Mouse (Mus musculus) hindbrain, embryonic 12.5 days (tissue): ENCODE measurements at regions not wholly inside any gene's neighbourhood (a gene's known extent, or its start where the extent isn't known, plus 50 kb on each side); places are given as distances from the start of the nearest gene placed in this dataset.
A peak's percentile ranks its signal among the peaks of the same experiment; 100 is the strongest.

Experiments used
- ATAC-seq: fragments of 200-750 bp; cut with Nextera tagmentation; 2 replicates; pipeline ENCODE4 v1.8.0; 2017; ENCODE audit warnings: moderate TSS enrichment; ENCODE audit not compliant: low FRiP score
- H3K27ac ChIP-seq: fragments of 300-500 bp; sonication (generic); 2 replicates; pipeline ENCODE4 v1.5.1; 2016; ENCODE audit warnings: mild to moderate bottlenecking
- H3K27me3 ChIP-seq: fragments of 300-500 bp; sonication (generic); 2 replicates; pipeline ENCODE4 v1.6.1; 2016; ENCODE audit warnings: mild to moderate bottlenecking
- H3K36me3 ChIP-seq: fragments of 300-500 bp; sonication (generic); 2 replicates; pipeline ENCODE4 v1.6.1; 2016; ENCODE audit warnings: mild to moderate bottlenecking
- H3K4me1 ChIP-seq: fragments of 300-500 bp; sonication (generic); 2 replicates; pipeline ENCODE4 v1.6.1; 2016
- H3K4me2 ChIP-seq: fragments of 300-500 bp; sonication (generic); replicated peaks from 2 replicates; pipeline ENCODE4 v1.6.1; 2016; ENCODE audit warnings: mild to moderate bottlenecking
- H3K4me3 ChIP-seq: fragments of 300-500 bp; sonication (generic); 2 replicates; pipeline ENCODE4 v1.5.1; 2016; ENCODE audit warnings: mild to moderate bottlenecking
- H3K9ac ChIP-seq: fragments of 300-500 bp; sonication (generic); 2 replicates; pipeline ENCODE4 v1.6.1; 2016; ENCODE audit warnings: mild to moderate bottlenecking, moderate library complexity
- H3K9me3 ChIP-seq: fragments of 300-500 bp; sonication (generic); replicated peaks from 2 replicates; pipeline ENCODE4 v1.6.1; 2016; ENCODE audit warnings: mild to moderate bottlenecking
- WGBS: fragments of 180-500 bp; shearing (Covaris S2); methylation state at CpG from one replicate; pipeline ENCODE4 v1.1.7; 2016; 5-methylcytosine and 5-hydroxymethylcytosine counted together

GRCm38 (mm10) chr8:103464777-103465353 lies 636.6 kb upstream of the Cdh5 start:
- H3K36me3 ChIP-seq, result no peaks in the 10 kb centered on the region
- H3K4me2 ChIP-seq, result no peak overlapping the region
- peaks cover 8% of the 10 kb centered on the region for H3K4me1 ChIP-seq
- peak overlapping the region; percentile 55 for H3K27ac ChIP-seq
- H3K9ac ChIP-seq, result no peak overlapping the region
- no peaks in the 10 kb centered on the region; the same call in 1 of the 2 replicates for H3K9me3 ChIP-seq
- WGBS, result 35% methylated on average over 2 of the region's 2 CpGs
- H3K27me3 ChIP-seq, result no peaks in the 10 kb centered on the region
- ATAC-seq, result peak; percentile 87
- no peak overlapping the region for H3K4me3 ChIP-seq

- 59% methylated on average over 6 of the region's 6 CpGs for WGBS
- Histone ChIP-seq H3K27me3 (no peaks in the 10 kb centered on the region), H3K36me3 (no peaks in the 10 kb centered on the region), H3K4me2 (no peak overlapping the region), H3K4me1 (peaks cover 8% of the 10 kb centered on the region), H3K4me3 (no peak overlapping the region), H3K9me3 (no peaks in the 10 kb centered on the region), H3K9ac (no peak overlapping the region), H3K27ac (no peak overlapping the region)
- no peak for ATAC-seq
These were observed 633.8 kb upstream of the Cdh5 start for GRCm38 (mm10) chr8:103467536-103468160.

GRCm38 (mm10) chr8:103469049-103469448 lies 632.4 kb upstream of the Cdh5 start:
- Histone ChIP-seq H3K27me3 (no peaks in the 10 kb centered on the region), H3K27ac (no peak overlapping the region), H3K36me3 (no peaks in the 10 kb centered on the region), H3K4me3 (no peak overlapping the region), H3K4me2 (no peak overlapping the region), H3K9ac (no peak overlapping the region), H3K9me3 (no peaks in the 10 kb centered on the region), H3K4me1 (peaks cover 8% of the 10 kb centered on the region)
- no peak for ATAC-seq
- WGBS, result 79% methylated on average over 1 of the region's 1 CpGs

GRCm38 (mm10) chr8:103470316-103470715 lies 631.1 kb upstream of the Cdh5 start:
- Histone ChIP-seq H3K9me3 (no peaks in the 10 kb centered on the region), H3K36me3 (no peaks in the 10 kb centered on the region), H3K4me3 (no peak overlapping the region), H3K4me2 (no peak overlapping the region), H3K9ac (no peak overlapping the region), H3K27ac (no peak overlapping the region), H3K4me1 (no peaks in the 10 kb centered on the region; the same call in 1 of the 2 replicates), H3K27me3 (no peaks in the 10 kb centered on the region)
- 64% methylated on average over 4 of the region's 4 CpGs for WGBS
- no peak for ATAC-seq

- no peaks in the 10 kb centered on the region for H3K27me3 ChIP-seq
- no peak overlapping the region for H3K27ac ChIP-seq
- no peaks in the 10 kb centered on the region for H3K9me3 ChIP-seq
- no peak overlapping the region for H3K4me3 ChIP-seq
- H3K4me2 ChIP-seq, result no peak overlapping the region
- no peak for ATAC-seq
- H3K36me3 ChIP-seq, result no peaks in the 10 kb centered on the region
- H3K9ac ChIP-seq, result no peak overlapping the region
- no peaks in the 10 kb centered on the region for H3K4me1 ChIP-seq
- WGBS, result 79% methylated on average over 12 of the region's 12 CpGs
These were observed 625.3 kb upstream of the Cdh5 start for GRCm38 (mm10) chr8:103475816-103476797.

- Histone ChIP-seq H3K4me3 (no peak overlapping the region), H3K9ac (no peak overlapping the region), H3K9me3 (no peaks in the 10 kb centered on the region), H3K27ac (0 out of 2 replicates have a peak overlapping the region, but pooled peaks have one; percentile 13), H3K27me3 (no peaks in the 10 kb centered on the region), H3K4me1 (peaks cover 6% of the 10 kb centered on the region), H3K36me3 (no peaks in the 10 kb centered on the region), H3K4me2 (no peak overlapping the region)
- ATAC-seq, result peak; percentile 64; the same call in 1 of the 2 replicates
- WGBS, result 10% methylated on average over 6 of the region's 6 CpGs
These were observed 619.2 kb upstream of the Cdh5 start for GRCm38 (mm10) chr8:103482033-103482720.

- Histone ChIP-seq H3K4me3 (no peak overlapping the region), H3K36me3 (no peaks in the 10 kb centered on the region), H3K9ac (no peak overlapping the region), H3K27me3 (no peaks in the 10 kb centered on the region), H3K27ac (no peak overlapping the region), H3K4me1 (peaks cover 6% of the 10 kb centered on the region), H3K9me3 (no peaks in the 10 kb centered on the region), H3K4me2 (no peak overlapping the region)
- ATAC-seq, result no peak
- 81% methylated on average over 5 of the region's 5 CpGs for WGBS
These were observed 616.0 kb upstream of the Cdh5 start for GRCm38 (mm10) chr8:103485441-103485840.

- Histone ChIP-seq H3K27me3 (no peaks in the 10 kb centered on the region), H3K9me3 (no peaks in the 10 kb centered on the region), H3K27ac (no peak overlapping the region), H3K9ac (no peak overlapping the region), H3K4me3 (no peak overlapping the region), H3K4me1 (no peaks in the 10 kb centered on the region), H3K4me2 (no peak overlapping the region), H3K36me3 (no peaks in the 10 kb centered on the region)
- WGBS, result 80% methylated on average over 3 of the region's 3 CpGs
- no peak for ATAC-seq
These were observed 612.0 kb upstream of the Cdh5 start for GRCm38 (mm10) chr8:103489411-103489810.

- WGBS, result 76% methylated on average over 7 of the region's 7 CpGs
- Histone ChIP-seq H3K4me2 (no peak overlapping the region), H3K9me3 (no peaks in the 10 kb centered on the region), H3K4me3 (no peak overlapping the region), H3K4me1 (no peaks in the 10 kb centered on the region), H3K27ac (no peak overlapping the region), H3K27me3 (no peaks in the 10 kb centered on the region), H3K36me3 (no peaks in the 10 kb centered on the region), H3K9ac (no peak overlapping the region)
- no peak for ATAC-seq
These were observed 608.4 kb upstream of the Cdh5 start for GRCm38 (mm10) chr8:103492914-103493517.

GRCm38 (mm10) chr8:103493932-103494493 lies 607.4 kb upstream of the Cdh5 start:
- no peak overlapping the region for H3K4me3 ChIP-seq
- no peak overlapping the region for H3K27ac ChIP-seq
- H3K36me3 ChIP-seq, result no peaks in the 10 kb centered on the region
- 87% methylated on average over 4 of the region's 4 CpGs for WGBS
- H3K9ac ChIP-seq, result no peak overlapping the region
- no peaks in the 10 kb centered on the region for H3K4me1 ChIP-seq
- H3K4me2 ChIP-seq, result no peak overlapping the region
- H3K9me3 ChIP-seq, result no peaks in the 10 kb centered on the region
- ATAC-seq, result no peak
- no peaks in the 10 kb centered on the region for H3K27me3 ChIP-seq

- Histone ChIP-seq H3K27ac (no peak overlapping the region), H3K9me3 (no peaks in the 10 kb centered on the region), H3K36me3 (no peaks in the 10 kb centered on the region), H3K9ac (no peak overlapping the region), H3K4me2 (no peak overlapping the region), H3K27me3 (no peaks in the 10 kb centered on the region), H3K4me3 (no peak overlapping the region), H3K4me1 (no peaks in the 10 kb centered on the region)
- 75% methylated on average over 1 of the region's 1 CpGs for WGBS
- no peak for ATAC-seq
These were observed 606.8 kb upstream of the Cdh5 start for GRCm38 (mm10) chr8:103494670-103495069.
